Mouse (Mus musculus): ENCODE measurements around the gene Ccdc107. TPM values are rescaled to one million over a fixed set of nuclear protein-coding genes. Genes with fewer than 3 reads are reported as not detected.

Gene Ccdc107
- polyA plus RNA-seq, 1 experiment from 2014 or later: 84.0 TPM

DNA sequence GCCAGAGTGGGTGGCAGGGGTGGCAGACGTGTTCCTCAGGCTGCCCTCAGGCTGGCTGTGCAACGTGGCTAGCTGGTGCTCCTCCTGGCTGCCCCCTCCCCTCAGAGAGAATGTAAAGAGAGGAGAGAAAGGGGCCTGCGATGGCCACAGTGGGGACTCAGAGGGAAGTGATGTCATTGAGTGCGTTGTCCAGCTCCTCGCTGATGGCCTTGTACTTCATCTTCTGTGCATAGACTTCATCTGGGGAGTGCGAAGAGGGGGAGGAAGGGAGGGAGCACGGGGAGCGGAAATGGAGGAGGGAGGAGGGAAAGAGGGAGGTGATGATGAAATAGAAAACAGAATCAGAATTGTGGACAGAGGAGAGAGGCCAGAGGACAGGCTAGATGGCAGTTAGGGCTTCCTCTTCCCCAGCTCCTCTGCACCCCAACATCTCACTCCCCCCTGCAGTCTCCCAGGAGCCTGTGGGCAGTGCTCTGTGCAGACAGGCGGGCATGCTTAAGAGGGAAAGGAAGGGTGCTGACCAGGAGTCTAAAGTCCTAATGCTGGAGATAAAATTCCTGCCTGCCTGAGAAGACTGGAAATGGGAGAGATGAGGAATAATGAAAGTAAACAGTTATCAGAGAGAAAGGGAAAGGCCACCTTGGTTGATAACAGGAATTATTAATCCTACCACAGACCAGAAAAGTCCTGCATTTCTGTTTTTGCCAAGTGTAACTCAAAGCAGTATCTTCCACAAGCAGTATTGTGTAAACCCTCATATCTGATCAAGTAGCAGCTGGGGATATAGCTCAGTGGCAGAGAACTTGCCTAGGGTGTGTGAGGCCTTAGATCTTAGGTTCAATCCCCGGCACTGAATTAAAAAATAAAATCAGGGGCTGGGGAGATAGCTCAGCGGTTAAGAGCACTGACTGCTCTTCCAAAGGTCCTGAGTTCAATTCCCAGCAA is 23.3 kb downstream of the Ccdc107 start:
- H3K4me2 ChIP-seq: no peak overlapping the region

DNA sequence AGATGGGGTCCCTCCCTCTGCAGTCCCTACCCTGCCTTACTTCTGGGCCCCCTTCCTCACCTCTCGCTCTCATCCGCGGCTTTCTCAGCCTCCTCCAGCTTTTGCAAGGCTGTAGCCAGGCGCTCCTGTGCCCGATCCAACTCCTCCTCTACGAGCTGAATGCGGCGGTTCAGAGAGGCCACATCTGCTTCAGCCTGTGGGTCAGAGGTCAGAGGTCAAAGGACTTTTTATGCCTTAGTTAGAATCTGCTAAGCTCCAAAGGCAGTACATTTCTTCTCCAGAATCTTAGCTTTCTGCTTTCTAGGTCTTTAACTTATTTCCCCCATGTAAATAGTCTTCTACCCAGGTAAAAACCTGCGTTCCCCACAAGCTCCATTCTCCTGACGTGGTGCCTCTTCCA is 26.9 kb downstream of the Ccdc107 start:
- H3K4me3 ChIP-seq: peak overlapping the region; percentile 18; the same call in 1 of the 2 replicates
- ATAC-seq (ENCODE audit: low FRiP score, low read depth): no peak
- H3K4me2 ChIP-seq: peak overlapping the region; percentile 47
- no peaks in the 10 kb centered on the region for H3K36me3 ChIP-seq
- no peaks in the 10 kb centered on the region for H3K9me3 ChIP-seq
- peaks cover 26% of the 10 kb centered on the region for H3K4me1 ChIP-seq (replicated peaks)
- WGBS: 14% methylated on average over 10 of the region's 10 CpGs
- H3K9ac ChIP-seq: no peak overlapping the region
- peaks cover 34% of the 10 kb centered on the region for H3K27me3 ChIP-seq
- H3K27ac ChIP-seq (replicated peaks): no peak overlapping the region

More for the DNA sequence above, 23.3 kb downstream of the Ccdc107 start:
- H3K27me3 ChIP-seq: peaks cover 5% of the 10 kb centered on the region; the same call in 1 of the 2 replicates
- H3K36me3 ChIP-seq: no peaks in the 10 kb centered on the region
- ATAC-seq (ENCODE audit: low FRiP score, low read depth): no peak
- H3K9me3 ChIP-seq: no peaks in the 10 kb centered on the region
- WGBS: 75% methylated on average over 11 of the region's 11 CpGs
- no peak overlapping the region for H3K4me3 ChIP-seq
- H3K27ac ChIP-seq (replicated peaks): no peak overlapping the region
- H3K4me1 ChIP-seq (replicated peaks): peaks cover 11% of the 10 kb centered on the region; the same call in 1 of the 2 replicates
- no peak overlapping the region for H3K9ac ChIP-seq

DNA sequence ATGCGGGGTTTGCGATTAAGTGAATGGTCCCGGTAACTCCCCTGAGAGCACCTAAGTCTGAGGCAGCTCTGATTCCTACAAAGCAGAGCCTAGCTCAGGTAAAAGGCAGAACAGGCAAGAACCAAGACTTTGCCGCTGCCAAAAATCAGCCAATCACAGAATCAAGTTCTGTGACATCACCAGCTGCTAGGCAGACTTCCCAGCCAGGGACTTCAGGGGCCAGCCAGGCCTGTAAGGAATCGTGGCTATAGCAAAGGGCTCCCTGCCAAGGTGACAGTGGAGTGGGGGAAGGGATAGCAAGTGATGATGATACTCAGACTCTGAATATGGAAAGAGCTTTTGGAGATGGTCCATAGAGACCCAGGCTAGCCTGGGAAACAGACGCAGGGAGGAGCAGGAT is 27.3 kb downstream of the Ccdc107 start:
- peak; percentile 69; the same call in 1 of the 2 replicates for ATAC-seq (ENCODE audit: low FRiP score, low read depth)
- peaks cover 26% of the 10 kb centered on the region for H3K4me1 ChIP-seq (replicated peaks)
- H3K9me3 ChIP-seq: no peaks in the 10 kb centered on the region
- no peaks in the 10 kb centered on the region for H3K36me3 ChIP-seq
- H3K9ac ChIP-seq: no peak overlapping the region
- no peak overlapping the region for H3K27ac ChIP-seq (replicated peaks)
- 12% methylated on average over 6 of the region's 6 CpGs for WGBS
- peaks cover 34% of the 10 kb centered on the region for H3K27me3 ChIP-seq
- peak overlapping the region; percentile 47 for H3K4me2 ChIP-seq
- peak overlapping the region; percentile 18; the same call in 1 of the 2 replicates for H3K4me3 ChIP-seq

DNA sequence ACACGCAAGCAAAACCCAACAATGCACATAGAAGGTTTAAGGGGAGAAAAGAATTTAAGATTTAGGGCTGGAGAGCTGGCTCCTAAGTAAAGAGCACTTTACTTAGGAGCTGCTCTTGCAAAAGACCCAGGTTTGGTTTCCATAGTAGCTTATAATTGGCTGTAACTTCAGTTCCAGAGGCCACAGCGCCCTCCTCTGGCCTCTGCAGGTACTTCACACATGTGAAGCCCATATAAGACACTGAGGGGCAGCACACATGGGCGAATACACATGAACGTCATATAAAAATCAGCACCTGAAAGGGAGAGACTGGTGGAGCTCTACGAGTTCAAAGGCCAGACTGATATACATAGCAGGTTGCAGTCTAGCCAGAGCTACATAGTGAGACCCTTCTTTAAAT is 35.2 kb downstream of the Ccdc107 start:
- H3K27ac ChIP-seq (replicated peaks): no peak overlapping the region
- H3K4me3 ChIP-seq: no peak overlapping the region
- H3K9ac ChIP-seq: no peak overlapping the region
- no peak for ATAC-seq (ENCODE audit: low FRiP score, low read depth)
- peaks cover 14% of the 10 kb centered on the region for H3K4me1 ChIP-seq (replicated peaks)
- WGBS: 65% methylated on average over 5 of the region's 5 CpGs
- H3K36me3 ChIP-seq: peaks cover 15% of the 10 kb centered on the region
- H3K4me2 ChIP-seq: no peak overlapping the region
- H3K27me3 ChIP-seq: peaks cover 27% of the 10 kb centered on the region
- no peaks in the 10 kb centered on the region for H3K9me3 ChIP-seq

DNA sequence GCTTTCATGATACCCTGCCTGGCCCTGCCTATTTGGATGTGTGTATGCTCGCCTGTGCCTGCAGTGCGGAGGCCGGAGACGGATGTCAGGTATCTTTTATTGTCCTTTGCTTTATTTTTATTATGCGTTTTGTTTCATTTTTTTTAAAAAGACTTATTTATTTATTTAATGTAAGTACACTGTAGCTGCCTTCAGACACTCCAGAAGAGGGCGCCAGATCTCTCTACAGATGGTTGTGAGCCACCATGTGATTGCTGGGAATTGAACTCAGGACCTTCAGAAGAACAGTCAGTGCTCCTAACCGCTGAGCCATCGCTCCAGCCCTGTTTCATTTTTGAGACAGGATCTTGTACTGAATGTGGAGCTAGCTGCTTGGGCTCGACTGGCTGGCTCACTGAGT is 35.8 kb downstream of the Ccdc107 start:
- H3K4me2 ChIP-seq: no peak overlapping the region
- H3K36me3 ChIP-seq: peaks cover 21% of the 10 kb centered on the region
- H3K4me3 ChIP-seq: no peak overlapping the region
- WGBS: 78% methylated on average over 9 of the region's 9 CpGs
- peaks cover 21% of the 10 kb centered on the region for H3K27me3 ChIP-seq
- H3K9me3 ChIP-seq: no peaks in the 10 kb centered on the region
- H3K9ac ChIP-seq: no peak overlapping the region
- H3K27ac ChIP-seq (replicated peaks): no peak overlapping the region
- no peak for ATAC-seq (ENCODE audit: low FRiP score, low read depth)
- H3K4me1 ChIP-seq (replicated peaks): peaks cover 10% of the 10 kb centered on the region

DNA sequence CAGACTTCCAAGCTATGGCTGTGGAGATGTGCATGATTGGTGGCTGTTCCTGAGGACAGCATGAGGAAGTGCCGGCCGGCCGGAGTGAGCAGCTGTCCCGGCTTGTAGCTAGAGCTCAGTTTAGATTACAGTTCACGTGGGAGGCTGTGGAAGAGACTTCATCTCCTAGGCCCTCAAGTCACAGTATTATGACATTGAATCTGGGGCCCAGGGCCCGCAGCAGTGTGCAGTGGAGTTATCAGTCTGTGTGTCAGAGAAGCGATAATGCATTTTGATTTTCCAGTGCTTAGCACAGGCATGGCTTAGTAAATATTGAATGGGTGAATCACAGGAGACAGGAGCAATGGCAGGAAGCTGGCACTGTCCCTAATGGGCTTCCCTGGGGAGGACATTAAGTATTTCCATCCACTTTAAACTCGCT is 37.4 kb downstream of the Ccdc107 start:
- H3K27ac ChIP-seq (replicated peaks): no peak overlapping the region
- no peak overlapping the region for H3K4me3 ChIP-seq
- H3K9ac ChIP-seq: no peak overlapping the region
- H3K4me2 ChIP-seq: no peak overlapping the region
- no peak for ATAC-seq (ENCODE audit: low FRiP score, low read depth)
- WGBS: 56% methylated on average over 8 of the region's 8 CpGs
- peaks cover 14% of the 10 kb centered on the region for H3K27me3 ChIP-seq
- no peaks in the 10 kb centered on the region for H3K4me1 ChIP-seq (replicated peaks)
- no peaks in the 10 kb centered on the region for H3K9me3 ChIP-seq
- peaks cover 36% of the 10 kb centered on the region for H3K36me3 ChIP-seq

DNA sequence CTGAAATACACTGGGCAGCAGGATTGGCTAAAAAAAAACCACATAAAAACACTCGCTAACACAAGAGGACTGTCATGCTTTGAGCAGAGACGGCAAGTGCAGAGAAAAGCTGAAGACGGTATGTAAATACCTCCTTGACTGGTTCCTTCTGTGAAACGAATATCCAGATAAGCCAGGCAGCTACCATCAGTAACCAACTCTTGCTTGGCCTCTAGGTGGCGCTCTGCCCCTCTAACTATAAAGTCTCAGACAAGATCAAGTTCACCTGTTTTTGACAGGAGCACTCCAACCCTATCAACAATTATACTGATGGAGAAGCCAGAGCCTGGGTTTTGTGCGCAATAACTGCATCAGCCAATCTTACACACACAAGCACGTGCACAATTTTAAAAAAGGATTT is 37.9 kb downstream of the Ccdc107 start:
- no peak for ATAC-seq (ENCODE audit: low FRiP score, low read depth)
- H3K36me3 ChIP-seq: peaks cover 40% of the 10 kb centered on the region
- H3K4me3 ChIP-seq: no peak overlapping the region
- WGBS: 22% methylated on average over 7 of the region's 7 CpGs
- no peak overlapping the region for H3K27ac ChIP-seq (replicated peaks)
- H3K4me1 ChIP-seq (replicated peaks): no peaks in the 10 kb centered on the region
- no peak overlapping the region for H3K9ac ChIP-seq
- H3K9me3 ChIP-seq: no peaks in the 10 kb centered on the region
- peaks cover 10% of the 10 kb centered on the region for H3K27me3 ChIP-seq
- H3K4me2 ChIP-seq: no peak overlapping the region

DNA sequence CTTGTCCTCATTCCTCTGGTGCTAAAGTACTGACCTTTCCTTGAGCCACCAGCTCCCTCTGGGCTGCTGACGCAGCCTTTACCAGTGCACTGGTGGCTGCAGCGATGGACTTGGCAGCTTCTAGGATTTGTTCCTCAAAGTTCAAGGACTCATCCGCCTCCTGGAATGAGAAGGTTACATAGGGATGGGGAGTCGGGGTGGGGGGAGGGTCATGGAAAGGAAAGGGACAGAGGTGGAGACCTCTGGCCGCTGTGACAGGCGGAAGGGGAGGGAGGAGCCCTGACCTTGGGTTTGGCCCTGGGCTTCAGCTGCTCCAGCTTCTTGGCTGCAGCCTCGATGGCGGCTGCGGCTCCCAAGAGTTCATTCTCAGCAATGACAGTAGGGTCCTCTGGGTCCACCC is 40.6 kb downstream of the Ccdc107 start:
- Histone ChIP-seq H3K4me3 (no peak overlapping the region), H3K9ac (no peak overlapping the region), H3K36me3 (peaks cover 64% of the 10 kb centered on the region), H3K27me3 (no peaks in the 10 kb centered on the region), H3K4me1 (replicated peaks) (no peaks in the 10 kb centered on the region), H3K27ac (replicated peaks) (no peak overlapping the region), H3K4me2 (no peak overlapping the region), H3K9me3 (no peaks in the 10 kb centered on the region)
- WGBS: 84% methylated on average over 9 of the region's 9 CpGs
- no peak for ATAC-seq (ENCODE audit: low FRiP score, low read depth)

DNA sequence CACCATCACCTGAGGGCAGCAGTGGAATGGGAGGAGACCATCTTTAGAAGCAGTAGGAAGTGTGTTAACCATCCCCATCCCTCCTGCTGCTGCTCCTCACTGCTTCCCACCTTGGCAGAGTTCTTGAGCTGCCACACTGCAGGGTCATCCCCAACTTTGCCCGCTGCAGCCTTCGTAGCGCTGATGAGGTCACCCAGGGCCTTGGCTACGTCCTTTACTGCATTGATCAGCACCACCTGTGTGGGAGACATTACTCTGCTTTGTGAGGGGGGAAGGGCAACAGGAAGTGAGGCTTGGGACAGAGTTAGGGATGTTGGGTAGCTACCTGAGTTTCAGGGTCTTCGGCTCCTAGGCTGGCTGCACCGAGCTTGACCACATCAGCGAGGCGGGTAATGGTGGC is 42.9 kb downstream of the Ccdc107 start:
- no peaks in the 10 kb centered on the region for H3K9me3 ChIP-seq
- no peak overlapping the region for H3K4me3 ChIP-seq
- H3K4me1 ChIP-seq (replicated peaks): no peaks in the 10 kb centered on the region
- no peaks in the 10 kb centered on the region for H3K27me3 ChIP-seq
- H3K9ac ChIP-seq: no peak overlapping the region
- 97% methylated on average over 8 of the region's 8 CpGs for WGBS
- no peak overlapping the region for H3K4me2 ChIP-seq
- peaks cover 88% of the 10 kb centered on the region for H3K36me3 ChIP-seq
- no peak for ATAC-seq (ENCODE audit: low FRiP score, low read depth)
- H3K27ac ChIP-seq (replicated peaks): no peak overlapping the region

DNA sequence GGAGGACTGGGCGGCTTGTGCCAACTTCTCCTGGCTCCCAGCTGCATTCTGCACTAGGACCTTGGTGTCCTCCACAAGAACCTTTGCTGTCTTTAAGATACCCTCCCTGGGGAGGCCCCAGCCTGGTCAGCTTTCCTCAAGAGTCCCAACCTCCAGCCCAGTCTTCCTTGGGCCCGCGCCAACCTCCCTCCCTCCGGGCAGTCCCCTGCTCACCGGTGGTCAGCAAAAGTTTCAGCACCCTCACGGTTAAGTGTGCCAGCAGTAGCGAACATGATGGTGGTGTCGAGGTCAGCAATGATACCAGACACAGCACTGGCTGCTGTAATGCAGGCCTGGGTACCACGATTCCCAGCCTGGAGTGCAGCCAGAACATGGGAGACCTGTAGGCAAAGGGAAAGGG is 43.3 kb downstream of the Ccdc107 start:
- 91% methylated on average over 9 of the region's 9 CpGs for WGBS
- Histone ChIP-seq H3K27me3 (no peaks in the 10 kb centered on the region), H3K36me3 (peaks cover 91% of the 10 kb centered on the region), H3K4me1 (replicated peaks) (no peaks in the 10 kb centered on the region), H3K4me2 (no peak overlapping the region), H3K4me3 (no peak overlapping the region), H3K9me3 (no peaks in the 10 kb centered on the region), H3K27ac (replicated peaks) (no peak overlapping the region), H3K9ac (no peak overlapping the region)
- ATAC-seq (ENCODE audit: low FRiP score, low read depth): no peak

DNA sequence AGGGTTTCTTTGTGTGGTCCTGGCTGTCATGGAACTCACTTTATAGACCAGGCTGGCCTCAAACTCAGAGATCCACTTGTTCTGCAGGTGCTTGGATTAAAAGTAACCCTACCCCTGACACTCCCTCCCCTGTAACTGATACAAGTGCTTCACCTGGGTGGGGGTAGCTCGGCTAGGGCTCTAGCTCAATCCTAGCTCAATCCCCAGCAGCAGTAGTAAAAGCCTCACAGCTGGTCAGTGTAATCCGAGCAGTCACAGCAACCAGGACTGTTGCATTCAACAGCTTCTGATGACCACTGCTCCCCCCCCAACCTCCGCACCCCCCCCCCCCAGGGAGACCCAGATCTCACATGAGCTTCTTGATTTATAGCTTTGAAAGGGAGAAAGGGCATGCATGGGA is 49.3 kb downstream of the Ccdc107 start:
- H3K27me3 ChIP-seq: no peaks in the 10 kb centered on the region
- no peaks in the 10 kb centered on the region for H3K4me1 ChIP-seq (replicated peaks)
- no peak for ATAC-seq (ENCODE audit: low FRiP score, low read depth)
- no peak overlapping the region for H3K9ac ChIP-seq
- no peak overlapping the region for H3K4me2 ChIP-seq
- no peak overlapping the region for H3K27ac ChIP-seq (replicated peaks)
- 98% methylated on average over 3 of the region's 3 CpGs for WGBS
- no peaks in the 10 kb centered on the region for H3K9me3 ChIP-seq
- peaks cover 96% of the 10 kb centered on the region for H3K36me3 ChIP-seq
- no peak overlapping the region for H3K4me3 ChIP-seq
